Mouse (Mus musculus) common myeloid progenitor, adult 5-6 weeks (primary cell): ENCODE data around the gene Tnip2. TPM values are rescaled to one million over a fixed set of nuclear protein-coding genes. Genes with fewer than 3 reads are reported as not detected.

Experiments used
- ATAC-seq: replicated peaks from 2 replicates; pipeline ENCODE4 v1.8.0; 2016; ENCODE audit warnings: low read depth, mild to moderate bottlenecking, moderate TSS enrichment, inconsistent platforms; ENCODE audit not compliant: poor library complexity, severe bottlenecking
- total RNA-seq: library from RNA; stranded (forward); fragments of 200-1000, 187-1606 nt; gene quantifications from 2 replicates; pipeline ENCODE4 v1.2.3, GENCODE M21; 2017

Gene Tnip2
- 20.0 and 29.2 TPM in 2 replicates for total RNA-seq

DNA sequence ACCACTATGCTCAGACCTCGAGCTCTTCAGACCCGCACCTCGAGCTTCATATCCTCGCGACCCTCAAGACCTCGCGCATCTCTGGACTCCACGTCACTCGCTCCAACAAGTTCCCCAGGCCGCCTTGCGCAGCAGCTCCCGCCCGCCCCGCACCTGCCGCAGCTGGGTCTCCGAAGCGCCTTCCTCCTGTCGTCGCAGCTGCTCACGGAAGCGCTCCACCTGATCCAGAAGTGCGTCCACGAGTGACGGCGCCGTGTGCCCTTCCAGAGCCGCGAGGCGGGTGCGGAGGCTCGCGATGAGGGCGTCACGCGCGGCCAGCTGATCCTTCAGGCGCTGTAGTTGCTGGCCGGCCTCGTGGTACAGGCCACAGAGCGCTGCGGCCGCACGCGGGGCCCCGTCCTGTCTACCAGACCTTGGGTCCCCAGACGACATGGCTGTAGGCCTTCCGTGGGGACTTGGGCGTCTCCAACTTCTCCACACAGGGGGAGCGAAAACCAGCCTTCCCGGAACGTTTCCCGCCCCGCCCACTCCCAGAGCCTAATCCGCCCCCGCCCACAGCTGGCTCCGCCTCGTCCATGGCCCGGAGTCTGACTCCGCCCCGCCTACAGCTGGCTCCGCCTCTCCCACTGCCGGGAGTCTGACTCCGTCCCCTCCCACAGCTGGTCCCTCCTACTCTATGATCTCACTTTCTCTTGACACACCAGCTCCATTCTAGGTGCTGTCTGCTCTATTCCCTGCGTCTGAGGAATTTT lies at the start of gene Tnip2:
Gene Tnip2 (minus strand): TSS at position 526 of the 752 bp plus-strand sequence.
- peak; percentile 93 for ATAC-seq

DNA sequence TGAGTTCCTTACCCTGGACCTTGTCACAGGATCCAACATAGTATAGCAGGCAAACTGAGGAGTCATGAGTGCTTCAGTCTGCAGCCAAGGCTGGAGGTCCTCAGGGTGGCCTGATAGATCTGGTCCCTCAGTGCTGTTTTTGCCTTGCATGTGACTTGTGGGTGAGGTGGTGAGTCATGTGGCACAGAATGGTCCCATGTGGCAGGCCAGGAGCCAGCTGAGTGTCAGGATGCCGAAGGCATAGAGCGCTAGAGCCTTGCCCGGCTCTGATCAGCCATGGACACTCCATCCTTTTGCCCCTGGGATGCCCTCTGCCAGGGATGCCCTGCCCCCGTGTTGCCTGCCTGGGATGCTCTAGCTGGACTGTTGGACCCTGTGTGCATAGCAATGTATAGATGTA lies 38.0 kb upstream of the Tnip2 start:
- ATAC-seq, result no peak

DNA sequence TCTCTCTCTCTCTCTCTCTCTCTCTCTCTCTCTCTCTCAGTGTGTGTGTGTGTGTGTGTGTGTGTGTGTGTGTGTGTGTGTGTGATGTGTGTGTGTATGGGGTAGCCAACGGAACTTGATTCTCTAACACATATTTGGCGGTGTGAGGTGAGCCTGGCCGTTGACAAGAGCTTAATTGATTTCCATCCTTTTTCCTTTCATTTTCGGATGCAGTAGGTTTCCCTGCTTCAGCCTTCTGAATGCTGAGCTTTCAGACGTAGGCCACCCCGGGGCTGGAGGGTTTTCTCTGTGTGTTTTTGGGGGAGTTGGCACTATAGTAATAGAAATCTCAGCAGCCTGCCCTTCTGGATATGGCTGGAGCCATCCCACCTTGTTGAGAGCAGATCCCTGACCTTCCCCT lies 36.5 kb upstream of the Tnip2 start:
- no peak for ATAC-seq

DNA sequence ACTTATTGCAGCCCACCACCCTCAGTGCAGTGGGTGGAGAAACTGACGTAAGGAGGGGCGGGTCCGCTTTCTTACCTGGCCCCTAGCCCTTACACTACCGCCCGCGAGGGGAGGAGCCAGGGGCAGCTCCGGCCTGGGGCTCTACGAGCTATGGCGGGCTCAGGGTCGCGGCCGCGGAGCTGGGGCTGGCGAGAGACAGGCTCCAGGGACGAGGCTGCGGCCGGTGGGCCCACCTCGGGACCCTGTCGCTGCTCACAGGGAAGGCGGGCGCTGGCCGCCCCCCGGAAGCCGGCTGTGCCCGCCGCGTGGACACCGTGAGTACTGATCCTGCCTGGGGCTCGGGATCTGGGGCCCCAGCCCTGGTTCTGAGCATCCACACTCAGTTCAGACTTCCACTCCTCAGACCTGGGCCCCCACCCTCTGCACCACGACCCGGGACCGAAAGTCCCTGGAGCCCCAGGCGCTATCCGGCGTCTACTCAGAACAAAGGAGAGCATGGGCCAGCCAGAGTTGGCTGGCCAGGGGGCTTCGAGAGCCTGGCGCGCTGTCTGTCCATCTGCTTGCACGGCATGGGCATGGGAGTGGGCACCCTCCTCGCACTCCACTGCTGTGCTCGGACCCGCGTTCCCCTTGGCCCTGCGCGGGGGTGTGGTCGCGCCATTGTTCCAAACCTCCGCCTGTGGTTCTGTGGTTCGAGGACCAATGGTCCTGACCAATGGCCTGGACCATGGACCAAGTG lies 35.9 kb upstream of the Tnip2 start:
- ATAC-seq, result peak; percentile 67

DNA sequence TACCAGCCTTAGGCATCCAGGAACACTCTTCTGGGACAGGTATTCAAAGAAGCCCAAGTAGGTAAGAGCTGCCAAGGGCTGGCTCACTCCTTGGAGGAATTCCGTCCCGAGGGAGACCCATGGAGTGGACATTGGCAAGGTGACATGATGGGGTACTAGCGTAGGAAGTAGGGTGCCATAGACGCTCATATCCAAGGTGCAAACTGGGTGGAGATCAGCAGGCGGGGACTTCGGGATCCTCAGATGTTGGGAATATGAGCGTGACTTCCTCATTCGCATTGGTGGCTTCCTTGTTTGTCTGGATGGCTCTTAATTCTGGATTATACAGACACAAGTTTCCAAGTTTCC lies 35.3 kb upstream of the Tnip2 start:
- no peak; the same call in 1 of the 2 replicates for ATAC-seq

DNA sequence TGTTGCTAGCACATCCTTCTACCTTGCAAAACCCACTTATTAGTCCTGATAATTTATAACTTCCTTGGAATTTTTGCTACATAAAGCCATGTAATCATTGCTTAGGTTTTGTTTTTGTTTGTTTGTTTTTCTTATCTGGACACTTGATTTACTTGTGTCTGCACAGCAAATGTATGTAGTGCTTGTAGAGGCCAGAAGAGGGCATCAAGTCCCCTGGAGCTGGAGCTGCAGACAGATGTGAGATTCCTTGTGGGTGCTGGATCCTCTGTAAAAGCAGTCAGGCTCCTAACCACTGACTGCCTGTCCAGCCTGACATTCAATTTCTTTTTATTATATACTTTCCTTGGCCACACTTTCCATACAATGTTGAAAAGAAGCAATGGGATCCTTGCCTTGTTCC lies 33.6 kb upstream of the Tnip2 start:
- ATAC-seq, result peak; percentile 40; the same call in 1 of the 2 replicates

DNA sequence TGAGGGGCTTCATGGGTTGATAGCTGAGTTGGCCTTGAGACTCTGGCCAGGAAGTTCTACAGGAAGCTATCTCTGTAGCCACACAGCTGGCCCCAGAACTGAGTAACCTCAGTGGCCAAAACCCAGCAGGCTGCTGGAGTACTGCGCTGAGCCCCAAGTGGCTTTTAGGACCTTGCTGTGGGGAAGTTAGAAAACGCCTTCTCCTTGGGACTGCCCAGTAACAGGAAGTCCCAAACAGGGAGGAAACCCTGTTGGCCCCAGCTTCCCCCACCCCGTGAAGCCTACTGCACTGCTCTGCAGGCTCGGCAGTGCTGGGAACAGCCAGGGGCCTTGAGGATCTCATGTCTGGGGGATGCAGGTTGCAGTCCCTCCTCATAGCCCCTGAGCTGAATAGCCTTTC lies 29.3 kb upstream of the Tnip2 start:
- peak; percentile 75 for ATAC-seq

DNA sequence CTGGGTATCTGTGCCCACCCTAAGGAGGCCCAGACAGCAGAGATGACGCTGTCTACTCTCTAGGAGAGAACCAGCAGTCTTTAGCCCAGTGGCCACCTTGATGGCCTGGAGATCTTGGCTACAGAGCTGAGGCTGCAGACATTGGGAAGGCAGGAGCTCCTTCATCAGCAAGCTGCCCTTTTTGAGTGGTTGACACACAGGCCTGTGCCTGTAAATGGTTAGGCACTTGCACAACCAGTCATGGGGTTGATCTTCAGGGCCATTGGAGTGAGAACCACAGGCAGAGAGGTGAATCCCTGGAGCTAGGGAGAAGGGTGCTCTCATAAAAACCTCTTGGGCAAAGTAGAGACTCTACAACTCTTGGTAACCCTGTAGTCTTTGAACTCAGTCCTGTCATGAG lies 28.4 kb upstream of the Tnip2 start:
- ATAC-seq, result no peak

DNA sequence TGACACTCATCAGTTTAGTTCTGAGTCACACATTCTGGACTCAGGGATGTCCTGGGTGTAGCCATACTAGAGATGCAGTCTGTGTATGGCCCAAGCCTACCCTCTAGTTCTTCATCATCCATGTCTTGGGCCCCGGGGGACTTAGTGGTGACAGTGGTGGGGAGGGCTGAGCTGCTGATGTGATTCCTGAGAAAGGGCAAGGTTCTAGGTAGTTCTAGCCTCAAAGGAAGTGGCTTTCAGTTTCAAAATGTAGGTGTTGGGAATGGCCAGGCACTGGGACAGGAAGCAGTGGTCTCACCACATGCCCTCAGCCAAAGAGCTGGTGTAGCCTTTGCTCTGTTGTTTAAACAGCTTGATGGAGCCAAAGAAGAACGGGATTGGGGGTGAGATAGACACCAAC lies 25.3 kb upstream of the Tnip2 start:
- no peak for ATAC-seq

DNA sequence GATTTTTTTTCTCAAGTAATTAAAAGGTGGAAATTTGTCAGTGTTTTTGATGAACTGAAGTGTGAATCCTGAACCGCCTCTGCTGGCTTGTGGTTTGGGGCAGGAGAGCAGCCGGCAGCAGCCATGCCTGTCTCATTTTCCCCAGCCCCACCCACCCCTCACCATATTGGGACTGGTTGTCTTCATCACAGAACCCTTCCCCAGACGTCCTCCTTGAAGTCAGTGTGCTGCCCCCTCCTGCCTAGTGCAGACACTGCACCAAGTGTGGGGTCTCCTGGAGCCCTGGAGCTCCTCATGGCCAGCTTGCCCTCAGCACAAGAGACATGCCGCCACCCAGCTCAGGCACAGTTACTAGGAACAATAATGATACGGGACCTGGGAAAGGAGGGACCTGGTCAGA lies 24.7 kb upstream of the Tnip2 start:
- peak; percentile 37 for ATAC-seq

DNA sequence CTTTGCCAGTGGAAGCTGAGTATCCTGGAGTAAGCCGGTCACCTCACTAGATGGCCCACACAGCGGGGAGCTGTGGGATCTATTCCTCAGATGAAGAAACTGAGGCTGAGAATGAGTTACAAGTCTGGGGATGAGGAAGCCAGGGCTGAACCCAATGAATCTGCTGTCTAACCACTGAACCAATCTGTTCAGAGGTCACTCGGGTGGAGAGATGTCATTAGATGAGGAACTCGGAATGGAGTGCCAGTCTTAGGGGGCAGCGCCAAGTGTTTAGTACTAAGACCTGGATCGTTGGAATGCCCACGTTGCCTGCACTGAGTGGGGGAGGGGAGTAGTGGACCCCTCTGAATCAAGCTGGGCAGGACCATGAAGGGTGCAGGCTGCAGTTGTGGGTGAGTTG lies 24.3 kb upstream of the Tnip2 start:
- ATAC-seq, result no peak

DNA sequence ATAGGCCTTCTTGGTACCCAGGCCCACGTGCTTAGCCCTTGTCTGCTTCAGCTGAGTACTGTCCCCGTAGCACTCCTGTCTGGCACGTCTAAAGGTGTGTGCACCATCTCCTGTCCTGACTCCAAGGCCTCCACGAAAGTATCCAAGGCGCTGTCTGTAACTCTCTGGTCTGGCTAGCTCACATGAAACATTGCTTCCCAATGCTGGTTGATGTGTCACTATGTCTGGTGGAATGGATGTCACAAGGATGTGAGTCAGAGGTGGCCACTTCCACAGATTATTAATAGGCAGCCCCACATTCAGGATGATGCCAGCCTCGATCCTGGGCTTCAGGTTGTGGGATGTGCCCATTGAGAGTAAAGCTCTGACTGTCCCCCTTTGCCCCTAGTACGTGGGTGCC lies 22.0 kb upstream of the Tnip2 start:
- ATAC-seq, result no peak

DNA sequence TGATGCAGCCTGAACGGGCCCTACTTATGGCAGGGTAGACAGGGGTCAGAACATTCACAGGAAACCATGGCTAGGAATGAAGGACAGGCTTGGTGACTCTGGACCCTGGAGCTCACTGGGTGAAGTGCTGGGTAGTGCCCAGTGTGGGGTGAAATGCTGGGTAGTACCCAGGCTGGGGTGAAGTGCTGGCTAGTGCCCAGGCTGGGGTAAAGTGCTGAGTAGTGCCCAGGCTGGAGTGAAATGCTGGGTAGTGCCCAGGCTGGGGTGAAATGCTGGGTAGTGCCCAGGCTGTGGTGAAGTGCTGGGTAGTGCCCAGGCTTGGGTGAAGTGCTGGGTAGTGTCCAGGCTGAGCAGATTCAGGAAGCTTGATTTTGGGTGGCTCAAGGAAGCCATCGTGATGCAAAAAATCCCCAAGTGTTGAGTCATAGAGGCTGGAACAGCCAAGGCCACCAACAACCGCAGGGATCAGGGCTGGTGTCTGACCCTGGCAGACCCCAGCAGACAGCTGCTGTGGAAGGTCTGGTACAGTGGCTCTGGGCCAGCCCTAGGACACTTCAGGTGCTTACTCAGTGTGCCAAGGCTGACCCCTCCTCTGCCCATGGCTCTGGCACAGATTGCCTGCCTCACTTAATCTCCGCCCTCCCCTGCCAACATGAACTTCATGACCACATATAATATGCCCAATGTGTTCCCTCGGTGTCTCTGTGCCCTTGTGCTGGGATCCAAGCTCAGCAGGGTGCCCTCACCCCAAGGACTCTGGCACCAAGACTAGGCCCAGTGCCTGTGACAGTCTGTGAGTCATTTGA lies 21.2 kb upstream of the Tnip2 start:
- 0 out of 2 replicates have a peak, but pooled peaks have one; percentile 6 for ATAC-seq

DNA sequence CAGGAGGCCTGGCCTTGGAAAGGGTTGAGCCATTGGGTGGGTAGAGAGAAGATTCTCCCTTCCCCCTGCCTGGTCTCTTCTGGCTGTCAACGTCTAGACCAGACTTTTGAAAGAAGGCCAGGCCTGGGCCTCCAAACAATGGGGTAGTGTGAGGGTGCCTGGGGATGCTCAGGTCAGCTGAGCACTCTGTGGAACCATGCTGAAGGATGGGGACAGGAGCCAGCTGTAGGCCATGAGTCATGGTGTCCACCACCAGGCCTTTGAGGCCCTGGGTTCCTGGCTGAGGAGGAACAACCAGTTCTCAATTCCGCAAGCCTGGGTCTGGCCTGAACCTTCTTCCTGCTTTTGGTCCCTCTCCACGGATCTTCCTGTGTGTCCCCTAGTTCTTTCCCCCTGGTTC lies 20.0 kb upstream of the Tnip2 start:
- peak; percentile 30 for ATAC-seq

DNA sequence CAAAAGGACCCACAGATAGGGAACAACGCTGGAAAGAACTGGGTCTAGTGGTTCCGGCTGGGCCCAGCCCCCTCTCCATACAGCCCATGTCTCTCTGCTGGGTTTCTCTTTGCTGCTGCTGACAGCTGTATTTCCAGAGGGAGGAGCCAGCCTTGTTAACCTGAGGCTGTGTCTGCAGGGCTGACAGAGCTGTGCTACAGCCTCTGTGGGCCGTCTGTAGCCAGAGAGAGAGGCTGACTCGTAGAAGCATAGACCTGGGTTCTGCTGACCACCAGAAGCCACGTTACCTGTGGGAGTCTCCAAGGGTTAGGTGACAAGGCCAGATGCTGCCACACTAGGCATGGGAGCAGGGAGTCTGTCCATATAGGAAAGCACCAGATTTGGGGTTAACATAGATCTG lies 19.3 kb upstream of the Tnip2 start:
- no peak for ATAC-seq

DNA sequence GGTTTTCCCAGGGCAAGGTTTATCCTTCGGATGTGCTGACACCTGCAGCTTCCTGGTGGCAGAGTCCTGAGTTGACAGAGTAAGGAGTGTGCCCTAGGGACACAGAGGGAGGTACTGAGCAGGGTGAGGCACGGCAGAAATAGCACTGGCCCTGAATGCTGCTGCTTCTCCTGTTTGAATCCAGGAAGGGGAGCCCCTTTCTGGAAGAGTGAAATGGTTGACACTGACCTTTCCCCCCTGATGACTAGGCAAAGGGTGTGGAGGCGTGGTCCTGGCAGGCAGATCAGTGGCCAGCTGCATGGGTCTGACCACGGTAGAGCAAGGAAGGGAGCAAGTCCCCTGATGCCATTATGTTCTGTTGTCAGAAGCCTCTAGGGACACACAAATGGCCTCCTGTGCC lies 16.9 kb upstream of the Tnip2 start:
- no peak for ATAC-seq

DNA sequence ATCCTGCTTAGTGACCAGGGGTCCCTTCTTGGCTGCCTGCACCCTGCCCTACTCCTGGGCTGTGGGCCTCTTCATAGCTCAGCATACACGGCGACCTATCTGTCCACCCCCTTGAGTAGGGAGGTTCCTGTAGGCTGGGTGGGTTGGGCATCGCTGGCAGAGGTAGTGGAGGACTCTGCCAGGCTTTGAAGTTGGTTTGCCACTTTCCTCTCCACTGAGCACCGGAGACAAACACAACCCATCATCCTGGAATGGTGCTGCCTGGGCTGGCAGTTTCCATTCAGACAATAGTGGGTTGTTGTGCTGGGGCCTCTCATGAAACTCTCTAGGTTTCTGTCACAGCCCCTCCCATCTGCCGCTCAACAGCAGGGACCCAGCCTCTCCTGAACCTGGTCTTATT lies 16.3 kb upstream of the Tnip2 start:
- ATAC-seq, result no peak

DNA sequence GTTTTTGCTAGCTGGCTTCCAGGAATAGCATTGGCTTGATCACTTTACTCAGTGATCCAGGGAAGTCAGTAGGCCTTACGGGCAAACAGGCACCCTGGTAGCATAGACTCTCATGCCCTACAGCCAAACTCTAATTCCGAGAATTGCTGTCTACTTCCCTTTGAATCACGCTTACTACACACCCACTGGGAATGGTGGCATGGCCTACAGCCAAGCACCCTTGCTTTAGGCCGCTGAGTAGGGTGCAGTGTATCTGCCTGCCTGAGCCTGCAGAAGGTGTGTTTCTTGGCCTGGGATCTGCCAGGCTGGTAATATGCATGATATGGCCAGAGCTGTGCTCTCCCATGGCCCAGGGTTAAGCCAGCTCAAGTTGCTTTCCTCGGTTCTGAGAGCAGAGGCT lies 14.9 kb upstream of the Tnip2 start:
- ATAC-seq, result no peak

DNA sequence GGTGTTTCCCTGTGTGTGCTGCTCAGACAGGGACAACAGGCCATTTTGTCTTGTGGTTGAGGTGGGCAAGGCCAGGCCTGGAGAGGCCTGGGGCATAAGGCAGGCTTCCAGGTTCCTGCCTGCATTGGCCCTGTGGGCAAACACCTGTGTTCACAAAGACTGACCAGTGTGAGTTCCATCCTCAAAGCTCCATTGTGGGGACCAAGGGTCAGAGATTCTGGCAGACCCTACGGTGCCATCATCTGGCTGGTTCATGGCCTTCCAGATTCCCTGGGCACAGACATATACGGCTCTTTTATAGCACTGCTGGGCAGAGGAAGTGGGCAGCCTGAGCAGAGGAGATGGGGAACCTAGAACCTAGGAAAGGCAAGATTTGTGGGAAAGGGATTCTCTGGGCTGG lies 13.6 kb upstream of the Tnip2 start:
- no peak for ATAC-seq

DNA sequence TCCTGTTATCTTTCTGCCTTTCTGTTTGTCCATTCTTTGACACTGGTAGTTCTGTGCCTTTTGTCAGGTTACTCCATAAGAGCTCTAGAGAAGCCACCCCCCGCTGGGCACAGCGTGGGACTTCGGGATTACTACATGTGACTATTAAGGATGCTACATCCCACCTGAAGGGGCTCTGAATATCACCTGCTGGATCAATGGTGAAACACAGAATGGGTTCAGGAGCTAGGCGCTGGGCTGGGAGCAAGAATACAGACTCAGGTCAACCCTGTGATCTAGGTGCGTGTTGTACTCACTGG lies 12.6 kb upstream of the Tnip2 start:
- no peak for ATAC-seq
